Mouse (Mus musculus) ES-Bruce4 (cell line): ENCODE measurements around the gene Kmt2b.

Source experiments
- CTCF ChIP-seq: IDR thresholded peaks from one replicate; pipeline ENCODE4 v1.8.1; 2011; ENCODE audit warnings: low read depth, low read length
- EP300 ChIP-seq: IDR thresholded peaks from 2 replicates; pipeline ENCODE4 v1.6.1; 2011; ENCODE audit warnings: low read depth, low read length; ENCODE audit not compliant: insufficient read depth
- POLR2A ChIP-seq: IDR thresholded peaks from one replicate; pipeline ENCODE4 v1.8.1; 2011; ENCODE audit warnings: low read length; ENCODE audit not compliant: insufficient read depth

GRCm38 (mm10) chr7:30586455-30587020, 2.0 kb downstream of the Kmt2b start:
- TF ChIP-seq EP300 (no peak), POLR2A (no peak), CTCF (no peak)
